Mouse (Mus musculus) megakaryocyte, adult 5-6 weeks (primary cell): ENCODE measurements around the gene Kirrel3. TPM values are rescaled to one million over a fixed set of nuclear protein-coding genes. Genes with fewer than 3 reads are reported as not detected.

Source experiments
- ATAC-seq: 2 replicates; pipeline ENCODE4 v1.8.0; 2016; ENCODE audit warnings: mild to moderate bottlenecking, inconsistent platforms; ENCODE audit not compliant: poor library complexity, severe bottlenecking
- total RNA-seq, 2 experiments: library from RNA; stranded (forward) in 1 of 2; stranded (reverse) in 1 of 2; fragments of 153-499, 151-499 nt in 1 of 2; fragments of 221-1000, 200-1000 nt in 1 of 2; gene quantifications; 2 replicates each; pipeline versions ENCODE4 v1.2.3 to v1.2.4; 2015 to 2017

The Kirrel3 gene
- total RNA-seq, 2 experiments from 2014 or later, result not detected

DNA sequence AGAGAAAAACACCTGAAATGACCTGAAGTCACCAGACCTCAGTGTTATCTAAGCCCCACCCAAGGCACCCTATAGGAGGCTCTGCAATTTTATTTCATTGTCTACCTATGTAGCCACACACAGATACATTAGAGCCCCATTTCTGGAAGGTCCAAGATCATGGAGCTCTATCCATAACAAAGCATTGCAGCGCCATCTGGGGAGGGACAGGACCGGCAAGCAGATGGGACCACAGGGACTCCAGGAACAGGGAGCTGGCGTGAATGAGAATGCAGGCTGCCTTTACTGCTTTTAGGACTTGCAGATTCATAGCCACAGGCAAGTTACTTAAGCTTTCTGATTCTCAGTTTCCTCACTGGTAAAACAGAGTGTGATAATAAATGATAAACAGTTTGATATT lies 392.1 kb downstream of the Kirrel3 start:
- ATAC-seq, result no peak

DNA sequence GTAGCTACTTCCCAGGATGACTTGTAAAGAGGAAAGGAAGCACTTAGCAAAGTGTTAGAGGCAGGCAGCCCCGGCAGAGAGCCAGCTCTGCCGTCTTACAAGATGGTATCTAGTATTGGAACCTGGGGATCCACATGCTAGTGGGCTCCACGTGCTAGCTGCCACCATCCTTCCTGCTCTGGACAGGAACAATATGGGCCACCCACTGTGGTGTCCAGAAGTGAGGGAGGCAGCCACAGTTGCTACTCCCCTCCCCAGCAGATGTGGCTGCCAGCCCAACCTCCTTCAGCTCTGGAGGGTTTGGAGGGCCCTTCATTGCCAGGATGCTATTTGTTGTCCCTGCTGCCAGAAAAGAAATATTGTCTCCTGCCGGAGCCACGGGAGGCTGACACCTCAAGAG lies 396.1 kb downstream of the Kirrel3 start:
- no peak for ATAC-seq

DNA sequence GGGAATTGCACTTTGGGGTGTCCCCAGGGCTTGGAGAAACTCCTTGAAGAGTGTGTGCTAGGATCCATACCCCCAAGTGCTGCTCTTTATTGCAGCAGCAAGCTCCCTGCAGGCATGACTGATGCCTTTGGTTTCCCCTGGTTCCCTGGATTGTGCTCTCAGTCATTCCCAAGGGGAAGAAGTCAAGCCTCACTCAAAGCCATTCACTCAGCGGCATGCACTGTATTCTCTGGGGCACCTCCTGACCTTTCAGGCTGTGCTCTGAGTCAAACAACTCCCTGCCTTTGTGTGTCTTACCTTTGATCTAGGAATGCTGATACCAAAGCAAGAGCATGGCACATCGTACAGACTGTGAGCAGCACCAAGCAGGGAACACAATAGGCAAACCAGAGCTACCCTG lies 396.5 kb downstream of the Kirrel3 start:
- ATAC-seq, result no peak

DNA sequence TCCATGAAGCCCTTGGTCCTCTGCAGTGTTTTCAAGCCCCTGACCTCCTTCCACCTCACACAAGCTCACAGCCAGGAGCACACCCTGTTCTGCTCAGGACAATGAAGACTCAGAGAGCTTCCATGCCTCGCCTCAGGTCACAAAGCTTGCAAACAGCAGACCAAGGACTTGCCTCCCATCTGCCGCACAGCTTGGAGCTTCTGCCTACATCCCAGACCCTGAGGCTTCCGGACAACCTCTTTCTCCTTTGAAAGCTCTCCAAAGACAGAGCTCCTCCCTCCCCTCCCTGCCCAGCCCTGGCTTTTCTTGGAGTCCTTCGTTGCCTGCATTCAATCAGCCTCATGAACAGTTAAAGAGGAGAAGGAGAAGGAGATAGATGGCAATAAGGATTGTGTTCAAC lies 397.4 kb downstream of the Kirrel3 start:
- no peak for ATAC-seq

DNA sequence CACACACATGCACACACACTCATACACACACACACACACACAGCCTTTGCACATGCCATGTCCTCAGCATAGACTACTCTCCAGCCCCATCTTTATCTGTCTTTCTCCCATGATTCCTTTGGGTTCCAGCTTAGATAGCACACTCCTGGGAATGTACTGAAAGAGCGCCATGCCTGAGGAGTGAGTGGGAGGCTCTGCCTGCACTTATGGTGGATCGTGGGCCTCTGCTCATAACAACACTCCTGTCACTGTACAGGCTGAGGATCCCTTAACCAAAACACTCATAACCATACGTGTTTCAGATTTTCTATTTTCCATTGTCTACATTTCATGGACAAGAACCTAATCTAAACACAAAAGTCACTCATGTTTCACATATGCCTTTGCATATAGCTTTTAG lies 398.6 kb downstream of the Kirrel3 start:
- ATAC-seq, result no peak

DNA sequence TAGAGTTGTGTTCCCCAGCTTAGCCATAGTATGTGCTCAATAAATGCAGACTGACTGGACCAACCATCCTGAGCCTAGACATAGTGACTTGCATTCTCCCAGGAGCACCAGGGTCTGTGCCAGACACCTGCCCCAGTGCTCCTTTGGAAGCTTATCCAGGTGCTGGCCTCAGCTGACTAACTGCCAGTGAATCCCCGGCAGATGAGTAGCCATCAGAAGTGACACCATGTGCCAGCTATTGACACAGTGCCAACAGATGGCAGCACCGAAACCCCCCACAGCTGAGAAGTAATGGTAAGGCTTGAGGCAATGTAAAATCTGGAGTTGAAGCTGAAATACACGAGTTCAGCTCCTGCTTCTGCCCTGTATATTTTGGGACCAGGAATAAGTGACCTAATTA lies 399.2 kb downstream of the Kirrel3 start:
- no peak for ATAC-seq

DNA sequence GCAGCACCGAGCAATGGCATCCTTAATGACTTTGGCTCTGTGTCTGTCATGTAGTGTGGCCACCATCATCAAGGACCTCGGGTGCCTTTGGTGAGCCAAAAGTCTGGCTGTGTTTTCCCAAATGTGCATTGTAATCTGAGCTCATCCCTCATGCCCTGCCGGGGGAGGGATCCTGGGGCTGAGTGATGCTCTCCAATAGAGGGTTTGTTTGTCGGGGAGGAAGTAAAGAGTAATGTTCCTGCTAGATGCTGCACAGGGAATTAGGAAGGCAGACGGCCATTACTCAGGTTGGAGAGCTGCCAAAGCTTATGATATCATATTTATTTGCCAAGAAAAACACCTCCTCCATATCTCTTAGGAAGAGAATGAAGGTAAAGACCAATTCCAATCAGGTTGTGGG lies 401.1 kb downstream of the Kirrel3 start:
- ATAC-seq, result no peak

DNA sequence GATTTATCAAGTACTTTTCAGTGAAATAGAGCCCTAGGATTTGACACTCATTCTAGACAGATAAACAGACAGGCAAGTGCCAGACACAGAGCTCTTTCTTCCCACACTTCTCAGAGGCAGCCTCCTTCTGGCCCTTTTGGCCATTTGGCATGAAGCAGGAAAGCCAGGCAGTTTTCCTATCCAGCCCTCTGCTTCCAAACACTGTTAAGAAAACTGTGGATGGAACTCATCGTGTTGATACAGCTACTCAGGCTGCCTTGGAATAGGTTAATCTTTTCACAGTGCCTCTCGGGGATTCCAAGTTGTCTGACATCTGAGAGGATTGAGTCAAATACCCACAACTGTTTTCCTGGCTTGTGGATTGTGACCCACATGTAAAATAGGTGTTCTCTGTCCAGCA lies 401.5 kb downstream of the Kirrel3 start:
- ATAC-seq, result no peak

DNA sequence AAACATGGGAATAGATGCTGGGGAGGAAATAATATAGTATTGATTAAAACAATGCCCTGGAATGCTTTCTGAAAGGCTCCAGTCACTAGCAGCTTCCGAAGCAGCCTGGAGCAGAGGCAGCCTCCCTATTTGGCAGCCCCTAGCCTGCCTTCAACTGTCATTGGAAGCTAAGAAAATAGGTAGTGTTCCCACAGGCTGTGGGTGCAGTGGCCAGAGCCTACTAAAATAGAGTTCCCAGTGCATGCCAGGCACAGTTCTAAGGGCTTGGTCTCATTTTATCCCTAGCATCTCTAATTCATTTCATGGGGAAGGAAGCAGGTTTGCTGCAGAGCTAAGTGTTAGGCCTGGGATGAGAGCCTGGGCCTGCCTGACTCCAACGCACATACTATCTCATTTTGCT lies 402.6 kb downstream of the Kirrel3 start:
- no peak for ATAC-seq

DNA sequence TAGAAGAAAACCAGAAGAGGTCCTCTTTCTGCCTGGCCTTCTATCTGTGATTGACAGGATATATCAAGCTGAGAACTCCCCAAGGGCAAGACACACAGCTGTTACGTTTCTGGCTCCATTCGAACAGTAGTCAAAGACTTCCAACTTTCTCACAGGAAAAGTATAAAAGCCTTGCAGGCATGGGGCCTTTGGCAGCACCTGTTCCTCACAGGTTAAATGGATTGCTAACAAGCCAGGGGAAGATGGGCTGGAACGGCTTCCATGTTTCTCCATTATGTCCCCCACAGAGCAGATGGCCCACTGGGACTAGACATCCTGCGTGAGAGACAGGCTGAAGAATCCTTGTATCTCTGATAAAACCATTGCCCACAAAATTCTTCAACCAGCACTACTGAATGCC lies 415.5 kb downstream of the Kirrel3 start:
- no peak for ATAC-seq

DNA sequence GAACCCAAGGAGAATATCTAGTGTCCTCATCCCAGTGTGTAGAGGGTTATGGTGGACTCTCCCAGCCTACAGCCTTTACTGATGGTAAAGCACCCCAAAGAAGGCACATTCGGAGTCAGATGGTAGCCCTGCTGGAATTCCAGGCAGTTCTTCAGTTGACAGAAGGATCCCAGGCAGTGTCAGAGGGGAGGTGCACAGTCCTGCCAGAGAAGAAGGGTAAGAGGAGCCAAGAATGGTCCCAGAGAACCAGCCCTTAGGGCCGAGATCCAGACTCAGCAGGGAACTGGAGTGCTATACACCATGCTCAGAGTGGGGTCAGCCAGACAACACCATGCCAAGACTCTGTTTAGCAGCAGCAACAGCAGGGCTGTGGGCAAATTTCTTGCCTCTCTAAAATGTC lies 416.2 kb downstream of the Kirrel3 start:
- no peak for ATAC-seq

DNA sequence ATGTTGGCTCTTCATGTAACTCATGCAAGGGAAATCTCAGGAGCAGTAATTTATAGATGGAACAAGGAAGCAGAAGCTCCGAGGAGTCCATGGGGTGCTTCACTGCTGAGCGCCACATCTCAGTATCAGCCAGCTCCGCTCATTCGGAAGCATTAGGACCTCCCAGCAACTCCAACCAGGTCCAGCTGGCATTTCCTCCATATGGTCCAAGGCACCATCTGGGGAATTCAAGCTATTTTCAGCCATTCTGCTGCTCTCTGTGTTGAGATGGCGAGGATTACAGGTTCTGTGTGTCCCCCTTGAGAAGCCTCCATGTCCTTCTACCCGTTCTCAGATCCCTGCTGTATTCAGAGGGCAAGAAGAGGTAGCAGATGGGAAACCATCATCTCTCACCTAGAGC lies 419.5 kb downstream of the Kirrel3 start:
- ATAC-seq, result no peak

DNA sequence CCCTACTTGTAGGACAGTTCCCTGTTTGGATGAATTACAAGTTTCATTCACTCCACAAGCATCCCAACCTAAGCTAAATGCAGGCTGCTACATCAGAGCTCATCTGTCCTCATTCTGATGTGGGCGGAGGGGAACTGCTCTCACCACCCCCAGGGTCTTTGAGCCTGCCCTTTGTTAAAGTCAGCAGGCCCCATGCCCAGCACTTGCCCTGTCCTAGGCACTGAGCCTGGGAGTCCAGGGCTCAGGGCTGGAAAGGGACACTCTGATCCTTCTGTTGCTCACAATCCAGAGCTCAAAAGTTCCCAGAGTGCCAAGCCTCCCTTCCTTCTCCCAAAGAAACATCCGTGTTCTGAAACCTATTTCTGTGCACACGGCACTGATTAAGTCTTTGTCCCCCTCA lies 422.3 kb downstream of the Kirrel3 start:
- no peak for ATAC-seq

DNA sequence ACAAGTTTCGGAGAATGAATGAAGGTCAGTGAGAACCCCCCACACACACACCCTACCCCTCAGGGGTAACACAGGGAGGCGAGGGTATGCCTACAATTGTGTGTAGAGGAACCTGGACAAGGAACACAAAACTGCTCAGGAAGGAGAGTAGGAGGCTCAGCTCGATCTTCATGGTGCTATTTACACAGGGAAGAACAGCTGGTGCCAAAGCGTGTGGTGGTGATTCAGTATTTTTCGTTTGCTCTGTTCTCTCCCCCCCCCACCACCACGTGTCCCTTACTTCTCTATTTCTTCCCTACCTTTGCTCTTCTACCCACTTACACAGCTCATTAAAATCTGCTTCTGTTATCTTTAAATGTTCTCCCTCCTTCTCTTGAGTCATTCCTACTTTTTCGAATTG lies 426.1 kb downstream of the Kirrel3 start:
- no peak for ATAC-seq

DNA sequence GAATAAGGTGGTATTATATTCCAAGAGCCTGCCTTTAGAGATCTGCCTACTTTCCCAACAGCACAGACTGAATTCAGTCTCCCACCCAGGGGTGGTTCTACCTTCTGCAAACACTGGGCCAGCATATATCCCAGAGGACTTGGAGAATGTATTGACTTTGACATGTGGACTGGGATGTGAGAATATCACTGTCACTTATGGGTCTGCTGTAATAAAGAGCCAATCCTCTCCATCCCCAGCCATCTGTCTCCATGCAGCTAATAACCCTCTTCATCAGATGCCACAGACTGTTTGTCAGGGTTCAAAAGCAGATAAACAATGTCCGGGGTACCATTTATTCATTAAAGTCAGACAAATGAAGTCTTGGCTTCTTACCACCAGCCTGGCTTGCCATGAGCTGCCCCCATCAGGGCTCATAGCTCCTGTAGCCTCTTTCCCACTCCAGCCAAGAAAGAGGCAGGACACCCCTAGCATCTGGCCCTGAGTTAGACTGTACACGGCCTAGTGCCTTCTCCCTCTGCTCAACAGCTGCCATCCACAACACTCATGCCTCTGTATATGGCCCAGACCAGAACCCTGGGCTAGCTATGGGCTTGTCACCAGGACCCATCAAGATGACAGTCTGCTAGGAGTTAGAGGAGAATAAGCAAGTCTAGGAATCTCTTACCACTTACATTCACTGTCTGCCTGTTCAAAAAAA lies 426.7 kb downstream of the Kirrel3 start:
- no peak for ATAC-seq

DNA sequence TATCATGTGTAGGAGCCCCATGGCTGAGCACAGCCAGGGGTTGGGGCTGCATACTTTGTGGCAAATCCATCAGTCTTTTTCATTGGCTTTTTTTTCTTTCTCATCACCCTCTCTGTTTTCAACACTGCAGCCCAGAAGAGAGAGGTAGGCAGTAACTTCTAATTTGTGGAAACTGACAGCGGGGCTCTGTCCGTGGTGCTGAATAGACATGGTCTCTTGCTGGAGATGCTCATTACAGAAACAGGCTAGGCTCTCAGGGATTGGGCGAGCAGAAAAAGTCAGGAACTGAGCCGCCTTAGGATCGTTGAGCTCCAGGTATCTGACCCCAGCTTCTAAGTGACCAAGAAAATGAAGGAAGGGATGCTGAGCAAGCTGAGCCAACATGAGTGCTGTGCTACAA lies 427.3 kb downstream of the Kirrel3 start:
- ATAC-seq, result no peak

DNA sequence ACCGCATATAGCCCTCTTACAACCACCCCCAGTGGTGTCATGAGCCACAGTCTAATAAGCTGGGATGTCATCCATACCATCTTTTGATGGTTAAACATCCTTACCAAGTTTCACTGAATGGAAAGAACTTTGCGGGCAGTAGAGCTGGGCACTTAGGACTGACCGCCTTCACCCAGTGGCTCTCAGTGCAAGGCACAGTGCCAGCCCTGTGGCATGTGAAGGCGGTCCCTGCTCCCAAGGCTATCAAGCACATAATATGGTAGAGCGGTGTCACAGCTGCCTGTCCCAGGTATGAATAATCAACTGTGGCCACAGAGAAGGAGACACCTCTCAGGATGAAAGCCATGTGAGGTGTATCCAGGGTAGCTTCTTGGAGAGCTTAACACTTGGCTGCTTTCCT lies 433.3 kb downstream of the Kirrel3 start:
- ATAC-seq, result no peak

DNA sequence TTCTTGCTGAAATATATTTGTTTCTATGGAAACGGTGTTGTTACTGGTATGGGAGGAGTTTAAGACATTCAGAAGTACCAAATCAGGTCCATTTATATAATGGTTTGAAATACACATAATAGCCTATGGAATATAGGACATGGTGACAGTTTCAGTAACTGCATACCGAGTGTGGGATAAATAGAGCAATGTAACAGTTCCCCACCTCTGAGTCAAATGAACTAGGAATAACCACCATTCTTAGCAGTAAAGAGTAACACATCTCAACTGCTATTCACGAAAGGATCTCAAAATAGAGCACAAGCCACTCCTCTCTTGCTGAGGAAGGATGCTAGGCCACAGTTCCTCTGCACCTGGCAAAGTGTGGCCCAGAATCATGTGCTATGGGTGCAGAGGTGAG lies 434.4 kb downstream of the Kirrel3 start:
- no peak for ATAC-seq

DNA sequence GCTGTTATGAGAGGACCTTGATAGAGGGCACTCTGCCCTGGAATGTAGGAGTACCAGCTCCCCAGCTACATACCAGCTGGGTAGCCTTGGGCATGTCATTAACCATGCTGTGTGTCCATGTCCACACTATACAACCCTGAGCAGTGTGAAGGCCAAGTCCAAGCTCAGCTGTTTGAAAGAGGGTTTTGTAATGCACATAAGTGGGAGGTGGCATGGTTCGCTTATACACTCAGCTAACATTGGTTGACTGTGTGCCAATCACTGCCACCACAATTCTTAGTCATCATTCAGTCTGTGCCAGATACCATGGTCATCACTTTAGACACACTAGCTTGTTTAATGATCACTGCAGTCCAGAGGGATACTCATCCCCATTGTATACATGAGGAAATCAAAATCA lies 436.2 kb downstream of the Kirrel3 start:
- ATAC-seq, result no peak

DNA sequence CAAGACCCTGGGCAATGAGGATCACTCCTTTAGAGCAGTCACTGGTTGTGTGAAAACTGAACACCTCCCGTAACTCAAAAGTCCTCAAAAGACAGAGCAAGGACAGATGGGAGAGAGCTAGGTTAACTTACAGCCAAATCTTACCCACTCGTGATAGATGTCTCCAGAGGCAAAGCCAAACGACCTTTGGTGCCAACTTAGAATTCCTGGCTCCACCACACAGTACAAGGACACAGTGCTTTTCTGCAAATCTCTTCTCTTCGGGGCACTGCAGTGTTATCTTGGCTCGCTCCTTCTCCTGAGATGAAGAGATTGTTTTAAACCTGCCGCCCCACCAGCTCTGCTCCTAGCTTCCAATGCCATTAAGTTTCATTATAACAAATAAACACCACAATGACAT lies 437.0 kb downstream of the Kirrel3 start:
- no peak for ATAC-seq

DNA sequence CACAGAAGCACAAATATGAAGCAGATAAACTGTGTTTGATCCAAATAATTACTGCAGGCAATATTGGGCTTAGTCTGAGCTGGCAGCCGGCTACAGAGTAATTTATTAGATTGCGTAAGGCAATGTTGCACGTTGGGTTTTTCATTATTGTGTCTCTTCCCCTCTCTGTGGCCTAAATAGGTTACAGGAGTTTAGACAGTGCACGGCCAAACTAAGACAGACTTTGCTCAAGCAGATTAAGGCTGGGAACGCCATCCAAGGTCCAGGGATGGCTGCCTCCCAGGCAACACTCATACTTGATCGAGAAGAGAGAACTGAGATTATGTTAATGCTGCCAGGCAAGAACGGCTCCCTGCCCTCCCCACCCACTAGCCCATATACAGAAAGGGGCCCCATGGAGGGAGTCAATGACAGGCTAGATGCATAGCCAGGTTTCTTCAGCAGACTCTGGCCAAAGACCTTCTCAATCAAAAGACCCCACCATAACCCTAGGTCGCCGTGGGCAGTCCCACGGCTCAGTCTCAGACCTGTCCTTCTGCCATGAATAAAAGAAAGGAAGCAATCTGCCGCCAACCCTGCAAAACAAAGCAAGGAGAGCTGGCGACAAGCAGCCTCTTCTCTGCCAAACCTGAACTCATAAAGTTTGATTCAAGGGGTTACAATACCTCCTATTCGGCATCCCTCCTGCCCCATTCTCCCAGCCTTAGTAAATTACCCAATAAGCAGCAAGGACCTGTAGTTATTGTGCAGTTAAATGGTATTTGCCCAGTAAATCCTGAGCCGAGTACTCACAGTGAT lies 437.6 kb downstream of the Kirrel3 start:
- ATAC-seq, result no peak

DNA sequence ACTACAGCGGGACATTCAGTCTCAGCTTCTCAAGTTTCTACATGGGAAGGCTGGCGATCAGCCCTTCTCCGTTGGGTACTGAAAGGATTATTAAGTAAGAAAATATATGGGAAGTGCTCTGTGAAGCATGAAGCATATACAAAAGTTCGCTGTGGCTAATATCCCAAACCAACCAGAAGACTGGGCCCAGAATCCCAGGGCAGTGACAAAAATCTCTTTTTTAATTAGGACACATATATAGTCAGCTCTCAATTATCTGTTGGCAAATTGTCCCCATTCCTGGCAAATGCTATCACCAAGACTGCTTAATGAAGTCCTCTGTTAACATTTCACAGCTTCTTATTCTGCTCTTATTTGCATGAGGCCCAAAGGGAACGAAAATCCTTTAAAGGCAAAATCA lies 439.9 kb downstream of the Kirrel3 start:
- ATAC-seq, result no peak

DNA sequence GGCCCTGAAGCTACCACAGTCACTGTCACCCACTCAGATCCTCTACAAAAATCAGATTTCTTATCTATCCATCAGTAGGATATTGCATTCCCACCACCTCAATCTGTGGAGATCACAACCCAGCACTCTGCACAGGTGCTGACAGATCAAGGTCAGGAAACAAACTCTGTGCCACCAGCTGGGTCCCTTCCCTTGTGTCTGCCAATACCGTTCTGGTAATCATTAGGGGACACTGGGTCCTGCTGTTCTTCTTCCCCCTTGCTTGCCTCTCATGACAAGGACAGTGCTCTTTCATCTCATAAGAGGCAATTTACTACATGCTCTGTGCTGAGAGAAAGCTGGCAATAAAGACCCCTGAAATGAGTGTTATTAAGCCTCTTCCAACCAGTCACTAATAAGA lies 444.7 kb downstream of the Kirrel3 start:
- no peak for ATAC-seq
